Mouse (Mus musculus) neural tube, embryonic 13.5 days (tissue): ENCODE data around the gene Tas2r117. TPM values are rescaled to one million over a fixed set of nuclear protein-coding genes. Genes with fewer than 3 reads are reported as not detected.

Source experiments
- ATAC-seq: fragments of 200-750 bp; cut with Nextera tagmentation; 2 replicates; pipeline ENCODE4 v1.8.0; 2017; ENCODE audit warnings: low read depth, mild to moderate bottlenecking, moderate TSS enrichment, moderate library complexity
- H3K27ac ChIP-seq: fragments of 300-500 bp; sonication (generic); replicated peaks from 2 replicates; pipeline ENCODE4 v1.5.1; 2015; ENCODE audit warnings: moderate library complexity, mild to moderate bottlenecking, inconsistent platforms
- H3K27me3 ChIP-seq: fragments of 300-500 bp; sonication (generic); 2 replicates; pipeline ENCODE4 v1.6.1; 2015; ENCODE audit warnings: mild to moderate bottlenecking, inconsistent platforms
- H3K36me3 ChIP-seq: fragments of 300-500 bp; sonication (generic); 2 replicates; pipeline ENCODE4 v1.6.1; 2015; ENCODE audit warnings: mild to moderate bottlenecking, inconsistent platforms
- H3K4me1 ChIP-seq: fragments of 300-500 bp; sonication (generic); replicated peaks from 2 replicates; pipeline ENCODE4 v1.6.1; 2015; ENCODE audit warnings: inconsistent platforms
- H3K4me2 ChIP-seq: fragments of 300-500 bp; sonication (generic); 2 replicates; pipeline ENCODE4 v1.6.1; 2015; ENCODE audit warnings: inconsistent platforms, mild to moderate bottlenecking, moderate library complexity
- H3K4me3 ChIP-seq: fragments of 300-500 bp; sonication (generic); 2 replicates; pipeline ENCODE4 v1.5.1; 2015; ENCODE audit warnings: mild to moderate bottlenecking, inconsistent platforms
- H3K9ac ChIP-seq: fragments of 300-500 bp; sonication (generic); 2 replicates; pipeline ENCODE4 v1.6.1; 2015; ENCODE audit warnings: moderate library complexity, mild to moderate bottlenecking, inconsistent platforms
- H3K9me3 ChIP-seq: fragments of 300-500 bp; sonication (generic); 2 replicates; pipeline ENCODE4 v1.6.1; 2016; ENCODE audit warnings: inconsistent platforms
- WGBS: fragments of 180-500 bp; shearing (Covaris S2); methylation state at CpG from one replicate; pipeline ENCODE4 v1.1.7; 2015; 5-methylcytosine and 5-hydroxymethylcytosine counted together
- polyA plus RNA-seq: library from polyadenylated mRNA; unstranded; fragments of >200 nt; fragmentation: Nextera tagmentation; extraction: Ambion mirVana; gene quantifications from 2 replicates; pipeline ENCODE4 v1.2.1, GENCODE M21; 2015

The Tas2r117 gene
- not detected in 2 replicates for polyA plus RNA-seq

DNA sequence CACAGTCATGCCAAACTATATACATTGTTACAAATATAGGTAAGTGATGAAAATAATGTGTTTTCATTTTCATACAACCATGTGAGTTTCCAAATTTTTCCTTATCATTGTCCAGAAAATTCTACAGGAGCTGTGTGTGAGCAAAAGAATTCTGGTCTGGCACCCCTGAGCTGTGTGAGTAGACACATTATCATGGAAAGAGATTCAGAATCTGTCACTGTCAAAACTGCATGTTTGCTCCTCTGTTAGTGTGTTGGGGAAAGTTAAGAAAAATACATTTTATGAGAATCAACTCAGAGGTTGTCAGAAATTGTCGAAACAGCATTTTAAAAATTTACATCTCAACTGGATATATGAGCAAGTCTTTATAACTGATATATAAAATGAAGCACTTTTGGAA lies at the start of gene Tas2r117:
TSS of gene Tas2r117 (plus strand) at position 301 of the 400 bp plus-strand sequence.
- Histone ChIP-seq H3K27ac (no peak within 1 kb of the TSS), H3K4me2 (no peak within 1 kb of the TSS), H3K9ac (no peak within 1 kb of the TSS), H3K36me3 (no peaks in the 10 kb centered on the region), H3K9me3 (no peaks in the 10 kb centered on the region), H3K4me1 (no peaks in the 10 kb centered on the region), H3K27me3 (no peaks in the 10 kb centered on the region), H3K4me3 (no peak within 1 kb of the TSS)
- no peak for ATAC-seq
- WGBS: 91% methylated on average over 1 of the region's 1 CpGs

DNA sequence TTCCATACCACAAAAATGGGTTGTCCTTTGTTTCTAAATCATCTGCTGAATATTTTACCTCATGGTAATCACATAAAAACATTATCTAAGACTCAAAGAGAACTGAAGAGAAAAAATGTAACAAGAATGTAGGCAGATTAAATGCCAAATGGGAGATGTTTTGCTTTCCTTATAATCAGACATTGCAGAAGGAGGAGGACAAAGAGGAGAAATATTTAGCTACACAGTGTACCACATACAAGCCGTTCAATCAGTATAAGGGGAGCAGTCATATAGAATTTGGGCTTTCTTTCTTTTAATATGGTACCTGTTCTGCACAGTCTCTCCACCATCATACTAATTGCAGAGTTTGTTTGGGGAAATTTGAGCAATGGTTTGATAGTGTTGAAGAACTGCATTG lies 48.2 kb upstream of the Tas2r117 start, which contains the start of gene Tas2r124:
TSS of gene Tas2r124 (plus strand) at position 301 of the 400 bp plus-strand sequence.
- Histone ChIP-seq H3K4me1 (no peaks in the 10 kb centered on the region), H3K36me3 (no peaks in the 10 kb centered on the region), H3K4me2 (no peak within 1 kb of the TSS), H3K27me3 (no peaks in the 10 kb centered on the region), H3K27ac (no peak within 1 kb of the TSS), H3K9ac (no peak within 1 kb of the TSS), H3K4me3 (no peak within 1 kb of the TSS), H3K9me3 (no peaks in the 10 kb centered on the region)
- ATAC-seq: no peak
- 95% methylated on average over 1 of the region's 1 CpGs for WGBS

DNA sequence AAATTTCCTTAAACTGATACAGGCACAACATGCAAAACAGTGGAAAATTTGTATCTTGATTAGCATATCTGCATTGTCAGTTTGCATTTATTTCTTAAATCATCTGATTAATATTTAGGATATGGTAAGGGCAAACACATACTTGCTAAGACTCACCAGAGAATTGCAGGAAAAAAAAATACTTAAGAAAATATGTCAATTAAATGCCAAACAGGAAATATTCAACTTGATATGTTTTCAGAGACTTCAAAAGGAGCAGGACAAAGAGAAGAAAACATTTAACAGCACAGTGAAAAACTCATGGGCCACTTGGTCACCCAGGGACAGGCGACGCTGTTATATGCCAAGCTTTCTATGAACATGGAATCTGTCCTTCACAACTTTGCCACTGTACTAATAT lies 40.8 kb upstream of the Tas2r117 start, which contains the start of gene Tas2r102:
TSS of gene Tas2r102 (plus strand) at position 301 of the 400 bp plus-strand sequence.
- 97% methylated on average over 2 of the region's 2 CpGs for WGBS
- no peaks in the 10 kb centered on the region for H3K27me3 ChIP-seq
- no peaks in the 10 kb centered on the region for H3K36me3 ChIP-seq
- H3K9ac ChIP-seq: no peak within 1 kb of the TSS
- H3K4me3 ChIP-seq: no peak within 1 kb of the TSS
- no peak within 1 kb of the TSS for H3K27ac ChIP-seq
- no peak within 1 kb of the TSS for H3K4me2 ChIP-seq
- H3K9me3 ChIP-seq: no peaks in the 10 kb centered on the region
- ATAC-seq: no peak
- no peaks in the 10 kb centered on the region for H3K4me1 ChIP-seq

DNA sequence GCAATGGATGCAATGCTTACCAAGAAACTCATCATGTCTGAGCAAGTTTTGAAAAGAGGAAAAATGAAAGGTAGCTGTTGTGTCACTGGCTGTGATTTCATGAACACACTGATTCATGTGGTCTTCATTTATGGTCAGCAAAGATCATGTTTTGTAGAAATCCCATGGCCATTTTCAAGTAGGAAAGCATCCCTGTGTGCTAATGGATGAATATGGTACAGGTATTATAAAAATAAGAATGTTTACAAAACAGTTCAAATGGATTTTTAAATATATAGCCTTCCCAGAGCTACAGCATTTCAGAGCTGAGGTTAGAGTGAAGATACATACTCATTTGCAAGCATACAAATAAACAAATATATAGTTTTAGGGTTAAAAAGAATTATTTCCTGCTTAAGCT lies 24.6 kb upstream of the Tas2r117 start, which contains the start of gene Tas2r136:
TSS of gene Tas2r136 (minus strand) at position 101 of the 400 bp plus-strand sequence.
- H3K27ac ChIP-seq: no peak within 1 kb of the TSS
- no peaks in the 10 kb centered on the region for H3K27me3 ChIP-seq
- no peaks in the 10 kb centered on the region for H3K9me3 ChIP-seq
- H3K9ac ChIP-seq: no peak within 1 kb of the TSS
- no peaks in the 10 kb centered on the region for H3K36me3 ChIP-seq
- ATAC-seq: no peak
- H3K4me3 ChIP-seq: no peak within 1 kb of the TSS
- no peak within 1 kb of the TSS for H3K4me2 ChIP-seq
- no peaks in the 10 kb centered on the region for H3K4me1 ChIP-seq

DNA sequence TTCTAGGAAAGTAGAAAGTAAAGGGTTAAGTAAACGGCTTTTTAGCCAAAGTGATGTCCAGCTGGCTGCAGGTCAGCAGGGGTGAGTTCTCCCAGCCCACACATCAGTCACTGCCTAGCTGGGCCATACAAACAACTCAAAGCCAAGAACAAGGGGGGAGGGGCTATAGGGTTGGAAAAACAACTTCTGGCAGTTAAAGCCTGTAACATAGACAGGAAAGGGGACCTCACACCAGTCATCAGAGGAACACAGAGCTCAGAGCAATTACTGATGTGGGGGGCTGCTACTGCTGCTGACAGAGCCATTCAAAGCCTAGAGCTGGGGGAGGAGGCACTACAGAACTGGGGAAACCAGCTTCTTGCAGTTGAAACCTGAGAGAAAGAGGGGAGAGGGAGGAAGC lies 7.2 kb upstream of the Tas2r117 start:
- Histone ChIP-seq H3K9ac (no peak overlapping the region), H3K27ac (no peak overlapping the region)
- 18% methylated on average over 1 of the region's 1 CpGs for WGBS

DNA sequence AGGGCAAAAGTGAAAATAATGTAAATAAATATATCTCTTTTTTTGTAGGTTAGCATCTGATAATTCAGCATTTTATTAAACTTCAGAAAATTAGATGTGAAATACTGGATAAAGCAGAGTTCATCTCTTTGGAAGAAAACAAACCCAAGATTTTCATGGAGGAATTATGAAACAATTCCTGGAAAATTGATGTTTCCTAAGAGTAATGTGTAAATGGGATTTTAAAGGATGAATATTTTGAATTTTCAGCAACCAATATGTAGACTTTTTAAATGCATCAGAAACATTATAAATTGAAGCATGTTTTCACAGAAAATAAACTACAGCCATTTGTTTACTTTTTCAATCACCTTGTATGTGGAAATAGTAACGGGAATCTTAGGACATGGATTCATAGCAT lies 44.2 kb downstream of the Tas2r117 start, which contains the start of gene Tas2r123:
TSS of gene Tas2r123 (plus strand) at position 301 of the 400 bp plus-strand sequence.
- no peak for ATAC-seq
- Histone ChIP-seq H3K4me2 (no peak within 1 kb of the TSS), H3K9ac (no peak within 1 kb of the TSS), H3K9me3 (no peaks in the 10 kb centered on the region), H3K4me3 (no peak within 1 kb of the TSS), H3K4me1 (no peaks in the 10 kb centered on the region), H3K36me3 (no peaks in the 10 kb centered on the region), H3K27ac (no peak within 1 kb of the TSS), H3K27me3 (no peaks in the 10 kb centered on the region)
- 87% methylated on average over 1 of the region's 1 CpGs for WGBS

More for the DNA sequence above, 7.2 kb upstream of the Tas2r117 start:
- no peak overlapping the region for H3K4me2 ChIP-seq
- no peaks in the 10 kb centered on the region for H3K4me1 ChIP-seq
- no peaks in the 10 kb centered on the region for H3K36me3 ChIP-seq
- ATAC-seq: no peak
- no peak overlapping the region for H3K4me3 ChIP-seq
- no peaks in the 10 kb centered on the region for H3K27me3 ChIP-seq
- peaks cover 22% of the 10 kb centered on the region for H3K9me3 ChIP-seq

Other genes starting within 250 kb of the Tas2r117 start
- not detected in 2 replicates for gene Prh1, start 233.0 kb upstream of the Tas2r117 start, polyA plus RNA-seq
- not detected in 2 replicates for gene Prp2, start 206.9 kb upstream of the Tas2r117 start, polyA plus RNA-seq
- not detected in 2 replicates for gene A630073D07Rik, start 151.3 kb upstream of the Tas2r117 start, polyA plus RNA-seq
- not detected in 2 replicates for gene Tas2r120, start 145.9 kb upstream of the Tas2r117 start, polyA plus RNA-seq
- gene Tas2r121, start 101.8 kb upstream of the Tas2r117 start, polyA plus RNA-seq: not detected in 2 replicates
- gene Tas2r122, start 90.9 kb upstream of the Tas2r117 start, polyA plus RNA-seq: not detected in 2 replicates
- not detected in 2 replicates for gene Tas2r115, start 64.8 kb upstream of the Tas2r117 start, polyA plus RNA-seq
- gene Tas2r124, start 48.1 kb upstream of the Tas2r117 start, polyA plus RNA-seq: not detected in 2 replicates
- not detected in 2 replicates for gene Tas2r102, start 40.7 kb upstream of the Tas2r117 start, polyA plus RNA-seq
- not detected in 2 replicates for gene Tas2r136, start 24.7 kb upstream of the Tas2r117 start, polyA plus RNA-seq
- not detected in 2 replicates for gene Tas2r123, start 44.3 kb downstream of the Tas2r117 start, polyA plus RNA-seq
- gene Tas2r116, start 52.6 kb downstream of the Tas2r117 start, polyA plus RNA-seq: not detected in 2 replicates
- gene Tas2r110, start 65.2 kb downstream of the Tas2r117 start, polyA plus RNA-seq: not detected in 2 replicates
- not detected in 2 replicates for gene Tas2r113, start 90.2 kb downstream of the Tas2r117 start, polyA plus RNA-seq
- gene Tas2r125, start 106.8 kb downstream of the Tas2r117 start, polyA plus RNA-seq: 0.49 TPM in 1 of 2 replicates, not detected in the other
- gene Tas2r129, start 148.3 kb downstream of the Tas2r117 start, polyA plus RNA-seq: not detected in 2 replicates
- gene Tas2r131, start 155.1 kb downstream of the Tas2r117 start, polyA plus RNA-seq: not detected in 2 replicates
- gene Tas2r109, start 178.1 kb downstream of the Tas2r117 start, polyA plus RNA-seq: not detected in 2 replicates
- gene Tas2r103, start 234.3 kb downstream of the Tas2r117 start, polyA plus RNA-seq: not detected in 2 replicates